Mouse (Mus musculus) Patski (cell line): ENCODE data around the gene Rufy2. TPM values are rescaled to one million over a fixed set of nuclear protein-coding genes. Genes with fewer than 3 reads are reported as not detected.
A peak's percentile ranks its signal among the peaks of the same experiment; 100 is the strongest.

ENCODE experiments used
- ATAC-seq: fragments of 100-300 bp; one replicate; pipeline ENCODE4 v1.8.0; 2021
- CTCF ChIA-PET: fragments of 350-600 bp; sonication (Branson Sonifier 250); formaldehyde crosslinking; loops from one replicate; lab custom pipeline; 2022; ENCODE audit warnings: inconsistent platforms; lab: Charles Lee
- POLR2A ChIA-PET: fragments of 350-600 bp; sonication (Branson Sonifier 250); formaldehyde crosslinking; loops from one replicate; lab custom pipeline; 2022; ENCODE audit warnings: antibody characterized with exemption, inconsistent platforms; lab: Charles Lee
- DNase-seq: peaks from one replicate; pipeline ENCODE4 v3.0.0-alpha.2; 2011; ENCODE audit warnings: low read depth, low spot score
- H3K27me3 ChIP-seq: fragments of 371-371 bp; one replicate; pipeline ENCODE4 v1.5.1; 2021
- CTCF ChIP-seq: fragments of 100-300 bp; IDR thresholded peaks from one replicate; pipeline ENCODE4 v1.5.1; 2021
- in situ Hi-C: fragments of 300-500 bp; cut with MboI; formaldehyde crosslinking; loops from 3 replicates; pipeline ENCODE4 v1.11.1; 2018; ENCODE audit warnings: low pct_unique_long_range_greater_than_20kb, mixed read lengths
- polyA plus RNA-seq: library from polyadenylated mRNA; unstranded; gene quantifications from one replicate; pipeline ENCODE4 v1.2.3, GENCODE M21; 2021

The Rufy2 gene
- polyA plus RNA-seq, 1 experiment from 2014 or later: 26.5 TPM

DNA sequence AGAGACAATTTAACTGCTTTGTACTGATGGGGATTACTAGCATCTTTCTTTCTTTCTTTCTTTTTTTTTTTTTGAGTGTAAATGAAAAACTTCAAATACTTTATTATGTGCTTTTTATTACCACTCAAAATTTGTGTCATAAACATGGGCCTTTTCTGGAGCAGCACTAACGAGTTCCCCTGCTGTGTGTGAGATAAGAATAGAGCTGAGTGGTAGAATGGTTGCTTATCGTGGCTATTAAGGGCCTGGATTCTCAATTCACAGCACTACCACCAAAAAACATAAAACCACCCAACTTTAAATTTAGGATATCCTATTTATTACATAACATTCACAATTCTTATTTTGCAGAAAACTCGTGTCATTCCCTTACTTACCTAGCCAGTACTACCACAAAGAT is 33.5 kb downstream of the Rufy2 start:
- ATAC-seq (no peak), DNase-seq (no peak)
- CTCF ChIA-PET: no interaction called here
- no peak for TF ChIP-seq CTCF
- H3K27me3 ChIP-seq: no peaks in the 10 kb centered on the region
- in situ Hi-C loops: no loop called here
- POLR2A ChIA-PET: no interaction called here

DNA sequence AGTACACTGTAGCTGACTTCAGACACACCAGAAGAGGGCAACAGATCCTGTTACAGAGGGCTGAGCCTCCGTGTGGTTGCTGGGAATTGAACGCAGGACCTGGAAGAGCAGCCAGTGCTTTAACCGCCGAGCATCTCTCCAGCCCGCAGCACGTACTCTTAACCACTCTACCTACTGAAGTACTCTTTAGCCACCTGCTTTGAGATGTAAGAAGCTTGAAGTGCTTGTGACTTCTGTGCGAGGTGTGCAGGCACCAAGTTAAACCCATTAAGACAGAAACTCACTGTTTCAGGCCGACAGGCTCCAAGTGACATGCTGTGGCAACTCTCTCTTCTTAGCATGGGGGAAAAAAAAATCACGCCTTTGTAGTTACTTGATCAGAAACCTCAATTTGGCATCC is 34.1 kb downstream of the Rufy2 start:
- DNase-seq (no peak), ATAC-seq (no peak)
- ChIA-PET CTCF (no interaction called here), POLR2A (no interaction called here)
- TF ChIP-seq CTCF: no peak
- in situ Hi-C loops: no loop called here
- no peaks in the 10 kb centered on the region for H3K27me3 ChIP-seq

DNA sequence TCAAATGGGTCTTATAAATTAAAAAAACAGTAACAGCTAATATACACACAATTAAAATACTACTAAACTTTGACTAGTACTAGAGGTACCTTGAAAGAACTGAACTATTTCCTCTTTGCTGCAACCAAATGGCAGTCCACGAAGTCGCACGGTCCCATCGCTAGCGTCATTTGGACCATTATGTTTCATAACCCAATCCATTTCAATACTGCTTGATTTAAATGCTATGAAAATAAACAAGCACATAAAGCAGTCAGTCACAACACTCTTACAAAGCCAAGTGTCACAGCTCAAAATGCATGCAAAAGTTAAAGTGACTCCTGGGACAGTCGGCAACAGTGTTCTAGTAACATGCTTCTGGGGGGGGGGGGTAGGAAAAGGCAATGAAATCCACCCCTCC is 39.3 kb downstream of the Rufy2 start:
- DNase-seq (no peak), ATAC-seq (no peak)
- POLR2A ChIA-PET: no interaction called here
- in situ Hi-C loops: no loop called here
- no peaks in the 10 kb centered on the region for H3K27me3 ChIP-seq
- CTCF ChIA-PET: interaction anchor here (1.8 kb wide), 1 partner anchor 12 kb away, joined by 4 read pairs; no protein-coding TSS in a partner anchor
- TF ChIP-seq CTCF: no peak

DNA sequence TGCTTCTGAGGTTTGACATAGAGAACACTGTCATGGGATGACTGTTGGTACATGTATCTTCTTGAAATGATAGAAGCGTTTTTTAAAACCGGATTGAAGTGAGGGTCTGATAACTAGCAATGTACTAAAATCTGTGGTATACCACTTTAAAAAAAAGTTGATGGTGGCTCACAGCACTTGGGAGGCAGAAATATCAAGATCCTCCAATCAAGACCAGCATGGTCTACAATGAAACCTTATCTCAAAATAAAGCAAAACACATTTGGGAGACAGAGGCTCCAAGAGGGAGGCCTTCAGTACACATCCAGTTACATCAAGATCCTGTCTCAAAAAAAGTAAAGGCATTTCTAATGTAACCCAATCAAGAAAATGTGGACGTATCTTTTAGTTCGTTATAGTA is 41.7 kb downstream of the Rufy2 start:
- CTCF ChIA-PET: no interaction called here
- no peaks in the 10 kb centered on the region for H3K27me3 ChIP-seq
- in situ Hi-C loops: no loop called here
- no peak for TF ChIP-seq CTCF
- DNase-seq: no peak
- no peak for ATAC-seq
- POLR2A ChIA-PET: interaction anchor here (1.2 kb wide), 1 partner anchor 10 kb away, joined by 4 read pairs; no protein-coding TSS in a partner anchor

DNA sequence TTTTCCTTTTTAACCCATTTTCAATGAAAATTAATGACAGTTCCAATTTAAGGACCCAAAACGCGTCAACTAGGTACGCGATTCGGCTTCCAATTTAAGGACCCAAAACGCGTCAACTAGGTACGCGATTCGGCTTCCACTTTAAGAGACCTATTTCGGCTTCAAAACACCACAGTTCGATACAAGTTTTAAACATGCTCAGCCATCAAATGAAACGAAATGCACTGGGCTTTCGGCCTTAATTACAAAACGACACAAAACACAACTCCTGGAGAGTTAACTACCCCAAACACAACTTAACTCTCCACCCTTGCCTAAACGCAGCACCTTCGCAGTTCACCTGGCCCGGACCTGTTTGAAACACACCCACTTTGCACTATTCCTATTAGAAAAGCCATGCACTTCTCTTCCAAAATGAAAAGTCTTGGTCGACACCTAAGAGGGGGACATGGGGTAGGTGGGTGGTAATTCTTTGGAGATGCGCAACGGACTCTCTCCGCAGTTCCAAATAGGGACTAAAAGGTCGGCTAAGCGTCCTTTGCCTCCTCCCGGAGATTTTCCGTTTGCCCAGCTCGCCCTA is 42.6 kb downstream of the Rufy2 start:
- DNase-seq (no peak), ATAC-seq (no peak)
- in situ Hi-C loops: no loop called here
- no peak for TF ChIP-seq CTCF
- no peaks in the 10 kb centered on the region for H3K27me3 ChIP-seq
- POLR2A ChIA-PET: no interaction called here
- CTCF ChIA-PET: interaction anchor here (0.9 kb wide), 1 partner anchor 38 kb away, joined by 3 read pairs; the partner anchor contains the start of gene Pbld1

DNA sequence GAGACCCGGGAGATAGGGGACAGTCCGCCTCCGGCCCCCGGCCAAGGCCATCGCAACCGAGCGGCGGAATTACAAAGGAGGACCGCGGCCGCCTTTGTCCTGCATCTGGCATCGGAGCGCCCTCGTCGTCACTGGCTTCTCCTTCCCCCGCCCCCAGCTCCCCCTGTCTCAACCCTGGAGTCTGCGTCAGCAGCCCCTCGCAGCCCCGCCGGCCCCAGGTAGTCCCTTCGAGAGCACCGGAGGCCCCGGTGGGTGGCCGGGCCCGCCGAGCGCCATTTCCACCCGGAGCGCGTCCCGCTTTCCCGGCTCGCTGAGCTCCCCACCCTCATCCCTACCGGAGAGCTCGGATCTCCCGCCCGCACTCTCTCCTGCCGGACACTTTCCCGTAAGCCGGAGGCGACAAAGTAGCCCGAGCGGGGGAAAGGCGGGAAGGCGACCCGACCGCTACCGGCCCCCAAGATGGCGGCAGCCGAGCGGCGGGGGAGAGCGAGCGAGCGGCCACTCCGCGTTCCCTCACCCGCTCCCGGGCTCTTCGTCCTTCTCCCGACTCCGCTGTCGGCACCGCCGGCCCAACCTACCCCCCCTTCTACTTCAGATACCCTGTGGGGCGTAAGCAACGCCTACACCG is 43.2 kb downstream of the Rufy2 start:
- in situ Hi-C loops: no loop called here

DNA sequence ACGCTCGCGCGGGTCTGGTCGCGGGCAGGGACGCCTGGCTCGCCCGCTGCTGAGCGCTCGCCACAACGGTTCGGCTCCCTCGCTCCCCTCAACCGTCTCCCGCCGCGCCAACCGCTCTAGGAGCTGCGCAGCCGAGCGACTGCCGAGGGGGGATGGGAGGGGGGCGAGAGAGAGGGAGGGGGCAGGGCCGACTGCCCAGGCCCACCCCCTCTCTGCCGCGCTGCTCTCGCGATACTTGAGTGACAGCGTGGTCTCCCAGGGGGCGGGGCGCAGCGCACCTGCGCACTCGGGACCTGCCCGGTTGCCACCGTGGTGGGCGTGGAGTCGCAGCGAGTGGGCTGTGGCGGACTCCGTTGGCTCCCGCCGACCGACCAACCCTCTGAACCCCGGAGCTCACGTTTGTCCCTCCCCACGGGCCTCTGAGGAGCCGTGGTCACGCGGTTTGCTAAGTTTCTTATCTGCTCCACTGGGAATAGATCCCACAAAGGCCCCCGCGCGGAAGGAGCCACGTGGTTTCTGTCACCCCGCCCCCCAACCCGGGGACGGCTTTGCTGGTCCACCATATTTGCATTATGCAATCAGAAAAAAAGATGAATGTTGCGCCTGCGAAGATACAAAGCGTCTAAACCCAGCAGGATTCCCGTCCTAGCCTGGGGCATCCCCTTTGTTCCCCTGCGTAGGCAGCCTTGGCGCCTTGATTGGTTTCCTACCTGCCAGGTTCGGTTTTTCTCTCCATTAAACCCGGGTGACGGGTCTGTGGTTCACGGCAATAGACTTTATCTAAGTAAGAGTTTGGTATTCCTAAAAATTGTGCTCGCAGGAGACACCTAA is 43.9 kb downstream of the Rufy2 start, which contains the start of the genes Hnrnph3 and Pbld2:
TSS of gene Hnrnph3 (minus strand) at position 469 of the 831 bp plus-strand sequence.
TSS of gene Pbld2 (plus strand) at position 567 of the 831 bp plus-strand sequence.
- ATAC-seq (peak; percentile 81), DNase-seq (peak; percentile 77)
- H3K27me3 ChIP-seq: no peaks in the 10 kb centered on the region
- in situ Hi-C loops: no loop called here
- CTCF ChIA-PET: interaction anchor here (1.4 to 3.4 kb wide), 2 partner anchors 41 to 51 kb away, joined by 3 to 19 read pairs; no protein-coding TSS in a partner anchor
- TF ChIP-seq CTCF: no peak
- POLR2A ChIA-PET: interaction anchor here (0.6 kb wide), 1 partner anchor 343 kb away, joined by 3 read pairs; no protein-coding TSS in a partner anchor

More for the DNA sequence above, 43.2 kb downstream of the Rufy2 start:
- no peak for TF ChIP-seq CTCF
- DNase-seq (no peak), ATAC-seq (peak; percentile 12)
- H3K27me3 ChIP-seq: no peaks in the 10 kb centered on the region
- ChIA-PET POLR2A (interaction anchor here (0.6 kb wide), 1 partner anchor 343 kb away, joined by 3 read pairs; no protein-coding TSS in a partner anchor), CTCF (interaction anchor here (0.9 kb wide), 1 partner anchor 37 kb away, joined by 3 read pairs; the partner anchor contains the start of gene Pbld1)

DNA sequence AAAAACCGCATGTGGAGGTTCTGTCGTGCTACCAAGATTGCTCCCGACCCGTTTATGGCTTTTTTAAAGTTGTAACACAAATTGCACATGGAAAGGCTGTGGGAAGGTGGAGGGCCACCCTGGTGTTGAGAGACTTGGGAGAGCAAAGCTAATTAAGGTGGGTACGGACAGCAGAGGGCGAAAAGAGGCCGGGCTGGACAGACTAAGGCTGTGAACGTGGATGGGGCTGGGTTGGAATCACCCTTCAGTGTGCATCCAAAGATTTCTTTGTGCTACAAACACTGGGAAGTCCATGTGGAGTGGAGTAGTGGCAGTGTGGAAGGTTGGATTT is 44.5 kb downstream of the Rufy2 start:
- no peaks in the 10 kb centered on the region for H3K27me3 ChIP-seq
- POLR2A ChIA-PET: no interaction called here
- TF ChIP-seq CTCF: peak; percentile 62
- in situ Hi-C loops: no loop called here
- peak; percentile 56 for ATAC-seq
- no peak for DNase-seq
- CTCF ChIA-PET: interaction anchor here (1.4 to 3.4 kb wide), 2 partner anchors 41 to 50 kb away, joined by 3 to 19 read pairs; no protein-coding TSS in a partner anchor

DNA sequence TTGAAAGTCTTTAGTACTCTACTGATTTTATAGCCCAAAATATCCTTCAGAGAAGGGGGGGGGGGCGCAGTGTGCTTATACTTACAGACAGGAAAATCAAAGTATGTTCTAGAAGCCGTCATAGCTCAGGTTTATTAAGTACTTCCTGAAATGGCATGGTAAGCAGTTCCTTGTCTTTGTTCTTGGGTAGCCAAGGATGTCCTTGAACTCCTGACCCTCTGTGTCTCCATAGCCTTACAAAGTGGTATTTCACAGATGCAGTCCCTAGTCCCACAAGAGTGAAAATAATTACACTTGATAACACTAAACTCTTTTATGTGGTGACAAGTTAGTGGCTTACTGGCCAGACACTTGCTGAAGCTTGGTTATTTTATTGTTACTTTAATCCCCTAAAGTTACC is 45.0 kb downstream of the Rufy2 start:
- no peak for TF ChIP-seq CTCF
- ChIA-PET CTCF (interaction anchor here (1.4 to 3.4 kb wide), 2 partner anchors 40 to 49 kb away, joined by 3 to 19 read pairs; no protein-coding TSS in a partner anchor), POLR2A (no interaction called here)
- in situ Hi-C loops: loop anchor here (5.0 kb wide), 1 partner anchor 37 kb away; the partner anchor contains the start of gene Pbld1
- H3K27me3 ChIP-seq: no peaks in the 10 kb centered on the region
- DNase-seq (no peak), ATAC-seq (no peak)

DNA sequence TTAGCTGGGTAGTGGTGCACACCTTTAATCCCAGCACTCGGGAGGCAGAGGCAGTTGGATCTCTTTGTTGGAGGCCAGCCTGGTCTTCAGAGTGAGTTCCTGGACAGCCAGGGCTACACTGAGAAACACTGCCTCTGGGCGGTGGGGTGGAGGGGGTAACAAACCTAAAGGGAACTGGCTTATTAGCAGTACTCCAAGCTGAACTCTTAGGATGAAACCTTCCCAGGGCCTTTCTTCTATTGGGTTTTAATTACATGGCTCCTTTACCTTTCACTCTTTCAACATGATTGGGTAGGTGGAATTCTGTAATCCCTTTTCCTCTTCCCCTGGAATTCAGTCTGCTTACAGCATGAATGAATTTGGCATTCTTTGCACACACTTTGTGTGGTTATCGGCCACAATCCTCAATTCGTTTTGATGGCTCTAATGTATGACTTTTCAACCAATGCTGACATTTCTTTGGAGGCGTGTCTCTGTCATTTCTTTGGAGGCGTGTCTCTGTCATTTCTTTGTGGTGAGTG is 45.5 kb downstream of the Rufy2 start:
- POLR2A ChIA-PET: interaction anchor here (0.6 kb wide), 2 partner anchors 33 to 40 kb away, joined by 3 read pairs; no protein-coding TSS in a partner anchor
- in situ Hi-C loops: loop anchor here (5.0 kb wide), 1 partner anchor 37 kb away; the partner anchor contains the start of gene Pbld1
- no peak for DNase-seq
- ATAC-seq: no peak
- H3K27me3 ChIP-seq: no peaks in the 10 kb centered on the region
- TF ChIP-seq CTCF: no peak
- CTCF ChIA-PET: interaction anchor here (1.2 to 3.4 kb wide), 3 partner anchors 40 to 53 kb away, joined by 3 to 19 read pairs (median 3); no protein-coding TSS in a partner anchor
